Mouse (Mus musculus): ENCODE results near the gene Foxp4. TPM values are rescaled to one million over a fixed set of nuclear protein-coding genes. Genes with fewer than 3 reads are reported as not detected.
"Not testable (repeated sequence)": the region's sequence is repeated elsewhere in the genome, so short reads cannot be mapped to it uniquely, and the experiment has no call there.

The Foxp4 gene
- polyA plus RNA-seq, 1 experiment from 2014 or later = 29.4 TPM

DNA sequence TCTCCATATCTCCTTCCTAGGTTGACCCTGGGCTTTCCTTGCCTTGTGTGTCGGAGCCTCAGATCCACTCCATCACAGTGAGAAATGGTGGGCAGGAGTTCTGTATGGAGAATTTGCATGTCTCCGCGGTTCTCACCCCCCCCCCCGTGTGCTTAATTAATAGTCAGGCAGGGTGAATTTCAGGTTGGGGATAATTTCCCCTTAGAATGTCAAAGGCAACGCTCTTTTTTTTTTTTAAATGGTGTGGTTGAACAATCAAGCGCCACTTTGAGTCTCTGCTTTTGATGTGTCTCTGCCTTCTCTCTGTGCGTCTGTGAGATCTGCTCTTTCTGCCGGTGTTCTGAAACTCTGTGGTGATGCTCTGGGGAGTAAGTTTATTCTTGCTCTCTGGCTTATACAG, 69.5 kb downstream of the Foxp4 start:
- H3K36me3 ChIP-seq = no peaks in the 10 kb centered on the region
- WGBS = 82% methylated on average over 8 of the region's 8 CpGs
- H3K9me3 ChIP-seq = peaks cover 6% of the 10 kb centered on the region; the same call in 1 of the 2 replicates
- H3K27me3 ChIP-seq (ENCODE audit: insufficient read depth, poor library complexity, severe bottlenecking) = peaks cover 22% of the 10 kb centered on the region
- no peak overlapping the region for H3K4me3 ChIP-seq
- DNase-seq (ENCODE audit: low spot score) = no peak
- H3K4me1 ChIP-seq (replicated peaks) = peaks cover 18% of the 10 kb centered on the region
- H3K27ac ChIP-seq = no peak overlapping the region

DNA sequence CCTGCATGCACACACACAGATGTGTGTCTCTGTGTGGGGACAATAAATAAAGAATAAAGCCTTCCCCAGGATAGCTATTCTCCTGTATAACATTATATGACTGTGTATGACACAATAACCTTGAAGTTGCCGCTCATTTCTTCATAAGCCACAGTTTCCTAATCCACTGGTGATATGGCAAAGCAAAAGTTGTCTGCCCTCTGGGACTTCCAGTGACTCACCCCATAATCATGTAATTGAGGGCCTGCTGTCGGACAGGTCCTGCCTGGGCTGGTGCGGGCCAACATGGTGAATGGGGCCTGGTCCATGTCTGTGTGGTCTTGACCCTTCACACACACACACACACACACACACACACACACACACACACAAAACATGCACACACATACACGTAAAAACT, 70.7 kb downstream of the Foxp4 start:
- Histone ChIP-seq H3K36me3 (no peaks in the 10 kb centered on the region), H3K27ac (no peak overlapping the region), H3K4me3 (no peak overlapping the region), H3K4me1 (replicated peaks) (peaks cover 18% of the 10 kb centered on the region), H3K9me3 (peaks cover 6% of the 10 kb centered on the region; the same call in 1 of the 2 replicates), H3K27me3 (ENCODE audit: insufficient read depth, poor library complexity, severe bottlenecking) (peaks cover 22% of the 10 kb centered on the region)
- DNase-seq (ENCODE audit: low spot score) = no peak
- WGBS = 91% methylated on average over 4 of the region's 4 CpGs

DNA sequence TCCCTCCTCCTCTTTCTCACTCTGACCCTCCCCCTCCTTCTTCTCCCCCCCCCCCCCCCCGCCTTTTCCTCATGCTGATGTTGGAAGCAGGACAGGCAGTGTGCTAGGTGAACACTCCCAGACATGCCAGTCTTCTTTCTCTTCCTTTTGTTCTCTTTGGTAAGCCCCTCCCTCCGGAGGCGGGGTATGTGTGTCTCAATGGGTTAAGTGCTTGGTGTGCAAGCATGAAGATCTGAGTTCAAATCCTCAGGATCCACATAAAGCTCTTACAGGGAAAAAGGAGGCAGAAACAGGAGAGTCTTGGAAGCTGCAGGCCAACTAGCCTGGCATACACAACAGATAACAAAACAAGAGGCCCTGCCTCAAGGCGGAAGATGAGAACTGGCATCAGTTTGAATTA, 71.1 kb downstream of the Foxp4 start:
- WGBS = 94% methylated on average over 3 of the region's 4 CpGs

DNA sequence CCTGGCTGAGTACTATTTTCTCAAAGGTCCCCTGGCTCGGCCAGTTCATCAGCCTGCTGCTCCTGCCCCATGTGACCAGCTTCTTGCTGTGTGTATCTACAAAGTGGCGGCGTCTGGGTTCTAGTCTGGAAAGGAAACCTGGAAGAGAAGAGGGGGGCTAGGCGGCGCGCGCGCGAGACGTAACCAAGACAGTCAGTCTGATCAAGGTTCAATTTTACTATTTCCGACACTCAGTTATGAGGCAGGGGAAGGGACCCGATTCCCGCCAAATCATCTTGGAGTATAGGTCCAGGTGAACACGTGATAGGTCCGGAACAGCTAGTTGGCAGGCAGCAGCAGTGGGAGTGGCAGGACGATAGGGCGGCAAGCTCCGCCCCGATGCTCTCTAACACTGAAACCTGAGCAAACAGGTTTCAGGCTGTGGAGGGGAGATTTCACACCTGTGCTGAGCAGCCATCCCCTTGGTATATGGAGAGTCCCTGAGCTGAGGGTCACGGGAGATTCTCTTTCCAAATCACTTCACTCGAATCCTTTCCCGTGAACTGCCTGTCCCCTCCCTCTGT, 72.6 kb downstream of the Foxp4 start:
- H3K9me3 ChIP-seq; H3K36me3 ChIP-seq; H3K27ac ChIP-seq; DNase-seq (ENCODE audit: low spot score): not testable (repeated sequence)
- peaks cover 22% of the 10 kb centered on the region for H3K27me3 ChIP-seq (ENCODE audit: insufficient read depth, poor library complexity, severe bottlenecking)
- WGBS = 17% methylated on average over 22 of the region's 22 CpGs
- peak overlapping the region; percentile 35 for H3K4me3 ChIP-seq
- peaks cover 15% of the 10 kb centered on the region for H3K4me1 ChIP-seq (replicated peaks)

More for the DNA sequence above, 71.1 kb downstream of the Foxp4 start:
- no peak overlapping the region for H3K27ac ChIP-seq
- H3K36me3 ChIP-seq = no peaks in the 10 kb centered on the region
- peaks cover 6% of the 10 kb centered on the region; the same call in 1 of the 2 replicates for H3K9me3 ChIP-seq
- H3K4me1 ChIP-seq (replicated peaks) = peaks cover 18% of the 10 kb centered on the region
- no peak overlapping the region for H3K4me3 ChIP-seq
- peaks cover 22% of the 10 kb centered on the region for H3K27me3 ChIP-seq (ENCODE audit: insufficient read depth, poor library complexity, severe bottlenecking)
- no peak for DNase-seq (ENCODE audit: low spot score)

DNA sequence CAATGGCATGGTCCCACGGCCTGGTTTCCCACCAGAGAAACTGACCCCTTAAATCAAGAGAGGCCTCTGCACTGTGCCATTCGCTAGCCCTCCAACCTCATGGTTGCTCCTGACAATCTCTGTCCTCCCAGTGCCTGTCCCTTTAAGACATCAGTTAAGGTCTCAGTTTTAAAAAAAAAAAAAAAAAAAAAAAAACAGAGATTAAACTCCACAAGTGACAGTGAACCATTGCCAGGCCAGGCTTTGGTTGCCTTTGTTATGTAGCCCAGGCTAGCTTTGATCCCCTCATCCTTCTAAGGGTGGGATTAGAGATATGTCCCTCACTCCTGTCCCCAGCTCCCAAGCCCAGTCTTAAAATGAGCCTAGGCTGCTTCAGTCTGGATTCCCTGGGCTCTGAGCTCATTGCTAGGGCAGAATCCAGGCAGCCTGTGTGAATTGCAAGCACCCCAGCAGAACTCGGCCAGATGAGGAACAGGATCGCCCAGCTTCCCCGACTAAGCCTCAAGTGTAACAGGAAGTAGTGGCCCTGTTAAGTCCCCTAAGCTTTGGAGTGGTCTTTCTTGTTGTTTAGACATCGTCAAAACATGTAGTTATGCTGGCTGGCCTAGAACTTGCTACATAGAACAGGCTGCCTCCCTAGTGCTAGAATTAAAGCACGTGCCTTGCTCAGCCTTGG, 73.7 kb downstream of the Foxp4 start:
- peaks cover 22% of the 10 kb centered on the region for H3K27me3 ChIP-seq (ENCODE audit: insufficient read depth, poor library complexity, severe bottlenecking)
- H3K4me1 ChIP-seq (replicated peaks) = peaks cover 15% of the 10 kb centered on the region
- no peaks in the 10 kb centered on the region for H3K36me3 ChIP-seq
- 86% methylated on average over 7 of the region's 7 CpGs for WGBS
- H3K9me3 ChIP-seq = peaks cover 7% of the 10 kb centered on the region; the same call in 1 of the 2 replicates
- no peak for DNase-seq (ENCODE audit: low spot score)
- no peak overlapping the region for H3K4me3 ChIP-seq
- H3K27ac ChIP-seq = no peak overlapping the region

DNA sequence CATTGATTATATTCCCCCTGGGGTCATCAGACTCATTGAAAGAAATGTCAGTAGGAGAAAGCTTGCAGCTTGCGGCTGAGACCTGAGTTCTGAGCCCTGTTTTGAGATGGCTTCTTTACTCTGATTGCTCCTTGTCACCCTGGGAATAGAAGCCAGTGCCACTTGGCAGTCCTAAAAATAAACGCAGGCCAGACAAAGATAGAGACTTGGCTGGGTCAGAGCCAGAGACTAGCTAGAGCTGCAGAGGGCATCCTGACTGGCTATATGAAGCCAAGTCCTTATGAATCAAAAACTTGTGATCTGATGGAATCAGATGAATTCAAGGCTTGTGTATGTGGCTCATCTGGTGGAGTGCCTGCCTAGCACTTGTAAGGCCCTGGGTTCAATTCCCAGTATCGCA, 74.4 kb downstream of the Foxp4 start:
- no peak for DNase-seq (ENCODE audit: low spot score)
- WGBS = 83% methylated on average over 3 of the region's 3 CpGs
- no peaks in the 10 kb centered on the region for H3K36me3 ChIP-seq

DNA sequence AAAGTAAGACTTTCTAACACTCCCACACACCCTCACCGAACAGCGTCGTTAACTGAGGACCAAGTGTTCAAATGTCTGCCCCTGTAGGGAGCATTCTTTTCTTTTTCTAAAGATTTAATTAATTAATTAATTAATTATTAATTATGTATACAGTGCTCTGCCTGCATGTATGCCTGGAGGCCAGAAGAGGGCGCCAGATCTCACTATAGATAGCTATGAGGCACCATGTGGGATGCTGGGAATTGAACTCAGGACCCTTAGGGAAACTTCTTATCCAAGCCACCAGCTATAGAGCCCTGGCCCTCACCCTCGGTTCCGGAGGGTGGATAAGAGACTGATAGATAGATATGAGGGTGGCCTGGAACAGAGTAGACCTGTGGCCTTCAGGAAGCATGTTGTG, 76.5 kb downstream of the Foxp4 start:
- Histone ChIP-seq H3K27me3 (ENCODE audit: insufficient read depth, poor library complexity, severe bottlenecking) (peaks cover 22% of the 10 kb centered on the region), H3K27ac (no peak overlapping the region), H3K4me1 (replicated peaks) (peaks cover 10% of the 10 kb centered on the region), H3K4me3 (no peak overlapping the region), H3K36me3 (no peaks in the 10 kb centered on the region), H3K9me3 (peaks cover 10% of the 10 kb centered on the region)
- no peak for DNase-seq (ENCODE audit: low spot score)
- WGBS = 87% methylated on average over 6 of the region's 6 CpGs

More for the DNA sequence above, 74.4 kb downstream of the Foxp4 start:
- Histone ChIP-seq H3K4me3 (no peak overlapping the region), H3K27ac (no peak overlapping the region), H3K27me3 (ENCODE audit: insufficient read depth, poor library complexity, severe bottlenecking) (peaks cover 22% of the 10 kb centered on the region), H3K4me1 (replicated peaks) (peaks cover 15% of the 10 kb centered on the region), H3K9me3 (peaks cover 4% of the 10 kb centered on the region; the same call in 1 of the 2 replicates)

DNA sequence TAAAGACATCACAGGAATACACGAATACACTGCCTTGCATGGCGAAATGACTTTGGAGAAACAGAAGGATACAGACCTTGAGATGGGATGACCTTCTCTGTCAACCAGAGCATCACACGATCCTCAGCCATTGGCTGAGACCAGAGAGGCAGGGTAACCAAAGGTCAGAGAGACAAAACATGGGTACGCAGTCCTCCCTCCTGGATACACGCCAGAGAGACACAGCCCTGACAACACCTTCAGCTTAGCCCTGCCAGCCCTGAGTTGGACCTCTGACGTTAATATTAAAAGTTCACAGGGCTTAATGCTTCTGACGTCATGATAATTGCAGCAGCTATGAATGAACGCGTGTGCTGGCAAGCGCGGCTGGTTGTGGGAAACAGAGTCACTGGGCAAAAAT, 78.8 kb downstream of the Foxp4 start:
- DNase-seq (ENCODE audit: low spot score) = no peak
- Histone ChIP-seq H3K4me3 (no peak overlapping the region), H3K27ac (no peak overlapping the region), H3K36me3 (no peaks in the 10 kb centered on the region), H3K27me3 (ENCODE audit: insufficient read depth, poor library complexity, severe bottlenecking) (no peaks in the 10 kb centered on the region), H3K4me1 (replicated peaks) (peaks cover 6% of the 10 kb centered on the region; the same call in 1 of the 2 replicates), H3K9me3 (peaks cover 10% of the 10 kb centered on the region)
- WGBS = 81% methylated on average over 11 of the region's 11 CpGs

DNA sequence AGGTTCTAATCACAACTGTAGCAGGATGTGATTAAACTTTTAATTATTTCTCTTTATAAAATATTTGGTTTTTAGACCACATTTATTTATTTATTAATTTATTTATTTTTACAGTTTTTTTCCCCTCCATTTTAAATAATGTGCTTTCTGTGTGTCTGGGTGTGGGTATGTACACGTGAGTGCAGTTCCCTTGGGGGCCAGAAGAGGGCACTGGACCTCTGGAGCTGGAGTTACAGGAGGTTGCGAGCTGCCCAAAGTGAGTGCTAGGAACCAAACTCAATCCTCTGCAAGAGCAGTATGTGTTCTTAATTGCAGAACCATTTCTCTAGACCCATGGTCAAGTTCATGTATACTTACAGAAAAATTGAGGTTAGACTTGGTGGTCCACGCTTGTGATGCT, 81.0 kb downstream of the Foxp4 start:
- WGBS = 90% methylated on average over 3 of the region's 3 CpGs
- DNase-seq (ENCODE audit: low spot score) = no peak
- H3K4me3 ChIP-seq = no peak overlapping the region

DNA sequence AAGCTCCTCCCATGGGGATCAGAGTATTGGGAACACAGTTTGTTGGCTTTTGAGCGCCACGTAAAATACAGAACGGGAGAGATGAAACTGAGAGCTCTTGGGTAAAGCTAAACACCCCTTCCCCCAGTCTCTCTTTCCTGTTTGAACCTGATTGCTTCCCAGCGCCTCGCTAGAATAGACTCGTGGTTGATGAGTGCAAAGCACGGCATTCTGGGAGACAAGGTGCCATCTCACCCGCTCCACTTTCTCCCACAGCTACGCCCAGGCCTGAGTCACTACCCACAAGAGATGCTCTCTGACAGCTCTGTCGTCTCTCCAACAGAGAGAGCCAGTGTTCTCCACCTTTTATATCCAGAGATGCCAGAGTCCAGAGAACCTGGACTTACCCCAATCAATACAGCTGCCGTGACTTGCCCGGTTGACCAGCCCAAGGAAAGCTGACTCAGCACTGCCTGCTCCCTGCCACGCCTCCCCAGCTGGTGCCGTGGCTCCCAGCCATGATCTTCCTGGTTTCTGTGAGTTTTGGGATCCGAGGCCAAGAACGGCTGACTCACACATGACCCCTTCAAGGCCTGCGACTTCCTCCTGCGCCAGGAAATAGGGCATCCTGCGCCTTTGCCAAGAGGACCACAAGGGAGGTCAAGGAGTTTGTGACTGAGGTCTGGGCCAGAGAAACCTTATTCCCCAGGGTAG, 82.4 kb downstream of the Foxp4 start:
- Histone ChIP-seq H3K36me3 (no peaks in the 10 kb centered on the region), H3K27ac (0 out of 2 replicates have a peak overlapping the region, but pooled peaks have one; percentile 8), H3K4me1 (replicated peaks) (peaks cover 14% of the 10 kb centered on the region; the same call in 1 of the 2 replicates), H3K9me3 (peaks cover 7% of the 10 kb centered on the region), H3K4me3 (no peak overlapping the region), H3K27me3 (ENCODE audit: insufficient read depth, poor library complexity, severe bottlenecking) (peaks cover 15% of the 10 kb centered on the region; the same call in 1 of the 2 replicates)
- DNase-seq (ENCODE audit: low spot score) = no peak
- 77% methylated on average over 19 of the region's 19 CpGs for WGBS

More for the DNA sequence above, 81.0 kb downstream of the Foxp4 start:
- Histone ChIP-seq H3K36me3 (no peaks in the 10 kb centered on the region), H3K4me1 (replicated peaks) (peaks cover 6% of the 10 kb centered on the region; the same call in 1 of the 2 replicates), H3K27me3 (ENCODE audit: insufficient read depth, poor library complexity, severe bottlenecking) (0 out of 2 replicates have a peak, but pooled peaks cover 1% of the 10 kb centered on the region), H3K9me3 (peaks cover 10% of the 10 kb centered on the region), H3K27ac (no peak overlapping the region)

DNA sequence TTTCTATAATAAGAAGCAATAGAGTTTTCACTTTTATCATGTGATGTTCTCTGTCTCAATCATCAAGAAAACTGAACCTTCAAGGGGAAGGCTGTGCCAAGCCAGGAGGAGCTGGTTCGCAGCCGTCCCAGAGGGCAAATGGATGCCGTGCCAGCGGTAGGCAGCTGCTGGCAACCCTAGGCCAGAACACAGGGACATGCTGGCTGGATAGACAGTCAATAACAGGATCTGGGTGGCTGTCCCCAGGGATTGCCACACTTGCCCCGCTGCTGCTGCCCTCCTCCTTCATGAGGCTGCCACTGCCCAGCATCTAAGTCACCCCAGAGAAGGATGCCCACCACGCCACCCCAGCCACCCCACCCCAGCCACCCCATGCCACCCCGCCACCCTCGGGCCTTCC, 82.9 kb downstream of the Foxp4 start:
- peaks cover 14% of the 10 kb centered on the region; the same call in 1 of the 2 replicates for H3K4me1 ChIP-seq (replicated peaks)
- peaks cover 20% of the 10 kb centered on the region for H3K27me3 ChIP-seq (ENCODE audit: insufficient read depth, poor library complexity, severe bottlenecking)
- H3K36me3 ChIP-seq = no peaks in the 10 kb centered on the region
- DNase-seq (ENCODE audit: low spot score) = no peak
- WGBS = 83% methylated on average over 8 of the region's 8 CpGs
- peaks cover 7% of the 10 kb centered on the region for H3K9me3 ChIP-seq
- H3K4me3 ChIP-seq = no peak overlapping the region
- H3K27ac ChIP-seq = no peak overlapping the region

DNA sequence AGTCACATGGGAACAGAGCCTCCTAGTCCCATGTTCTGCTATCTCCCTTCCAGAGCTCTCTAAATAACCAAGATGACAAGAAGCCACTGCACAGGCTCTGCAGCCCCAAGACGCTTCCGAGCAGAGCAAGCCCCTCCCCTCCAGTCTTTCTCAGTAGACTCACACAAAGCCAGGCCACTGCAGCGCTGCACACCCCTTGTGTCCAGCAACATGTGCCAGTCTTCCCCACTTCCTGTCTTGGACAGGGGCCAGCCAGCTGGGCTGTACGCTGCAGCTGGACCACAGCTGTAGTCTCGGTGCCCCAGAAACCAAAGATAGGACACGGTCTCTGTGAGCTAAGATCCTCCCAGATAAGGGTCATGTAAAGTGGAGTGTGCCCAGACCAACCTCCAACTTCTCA, 86.6 kb downstream of the Foxp4 start:
- DNase-seq (ENCODE audit: low spot score) = no peak
- H3K4me1 ChIP-seq (replicated peaks) = peaks cover 34% of the 10 kb centered on the region
- no peak overlapping the region for H3K27ac ChIP-seq
- H3K4me3 ChIP-seq = no peak overlapping the region
- no peaks in the 10 kb centered on the region for H3K36me3 ChIP-seq
- no peaks in the 10 kb centered on the region for H3K9me3 ChIP-seq
- WGBS = 54% methylated on average over 6 of the region's 6 CpGs
- peaks cover 58% of the 10 kb centered on the region for H3K27me3 ChIP-seq (ENCODE audit: insufficient read depth, poor library complexity, severe bottlenecking)

DNA sequence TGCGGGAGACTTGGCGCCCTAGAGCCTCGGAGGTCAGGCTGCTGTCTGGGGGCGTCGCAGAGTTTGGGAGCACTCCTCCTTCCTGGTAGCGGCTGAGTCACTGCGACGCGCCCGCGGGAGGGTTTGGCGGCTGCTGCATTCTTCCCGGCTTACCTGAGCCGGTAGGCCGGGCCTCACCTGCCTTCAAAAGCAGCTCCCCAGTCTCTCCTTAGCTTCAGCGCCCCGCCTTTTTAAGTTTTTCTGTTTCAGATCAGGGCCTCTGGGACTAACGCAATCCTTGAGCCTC, 90.0 kb downstream of the Foxp4 start, which contains the start of gene Mdfi:
Gene Mdfi, minus strand, starts transcription at position 210 of the 286 bp plus-strand sequence.
- no peak for DNase-seq (ENCODE audit: low spot score)
- peaks cover 88% of the 10 kb centered on the region for H3K27me3 ChIP-seq (ENCODE audit: insufficient read depth, poor library complexity, severe bottlenecking)
- WGBS = 4% methylated on average over 18 of the region's 18 CpGs
- peak within 1 kb of the TSS; percentile 76 for H3K4me3 ChIP-seq
- H3K36me3 ChIP-seq = peaks cover 8% of the 10 kb centered on the region; the same call in 1 of the 2 replicates
- peak within 1 kb of the TSS; percentile 92 for H3K27ac ChIP-seq
- no peaks in the 10 kb centered on the region for H3K9me3 ChIP-seq
- H3K4me1 ChIP-seq (replicated peaks) = peaks cover 62% of the 10 kb centered on the region
